Mouse (Mus musculus) frontal cortex, postnatal 14 days (tissue): ENCODE measurements around the gene Kif11.

Experiments
- DNase-seq, 2 experiments: peaks; one replicate each; pipeline ENCODE4 v3.0.0; 2022; ENCODE audit warnings: low spot score in 2 of 2

Kif11 gene

DNA sequence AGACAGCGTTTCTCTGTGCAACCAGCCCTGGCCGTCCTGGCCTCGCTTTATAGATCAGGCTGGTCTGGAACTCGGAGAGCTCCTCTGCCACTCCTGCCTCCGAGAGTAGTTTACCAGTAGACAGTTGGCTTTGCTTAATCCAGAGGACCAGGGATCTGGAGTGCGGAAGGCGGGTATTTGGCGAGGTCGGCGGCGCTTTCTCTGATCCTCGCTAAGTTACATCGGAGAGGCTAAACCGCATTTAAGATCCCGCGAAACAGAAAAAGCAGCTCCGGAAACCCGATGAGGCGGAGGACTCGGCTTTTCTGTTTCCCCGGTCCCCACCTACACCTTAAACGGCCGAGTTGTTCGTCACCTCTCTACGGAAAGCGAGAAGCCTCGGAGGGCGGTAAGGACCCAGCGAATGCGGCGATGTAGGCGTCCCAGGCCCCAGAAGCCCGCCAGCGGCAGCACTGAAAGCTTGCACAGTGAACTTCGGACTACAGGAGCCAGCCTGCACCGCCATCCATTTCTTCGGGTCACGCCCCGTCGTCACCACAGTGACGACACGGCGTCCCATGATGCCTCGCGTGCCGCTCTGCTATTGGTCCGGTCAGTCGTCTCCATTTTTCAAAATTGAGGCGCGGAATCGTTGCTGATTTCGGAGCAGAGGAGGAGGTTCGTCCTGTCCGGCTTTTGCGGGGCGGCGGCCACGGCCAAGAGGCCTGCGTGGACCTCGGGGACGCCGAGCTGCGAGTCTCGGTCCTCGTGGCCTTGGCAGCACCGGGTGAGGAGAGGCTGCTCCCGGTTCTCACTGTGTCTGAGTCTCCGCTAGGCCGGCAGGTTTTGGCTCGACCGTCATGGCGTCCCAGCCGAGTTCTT, at the start of gene Kif11:
Gene Kif11 (plus strand): TSS at position 649 of the 861 bp plus-strand sequence.
- DNase-seq, result peak; percentile 93 to 97

GRCm38 (mm10) chr19:37327216-37327615, 49.0 kb upstream of the Kif11 start:
- no peak for DNase-seq

- DNase-seq, result no peak
Observed at GRCm38 (mm10) chr19:37332726-37333125, 43.5 kb upstream of the Kif11 start.

DNA sequence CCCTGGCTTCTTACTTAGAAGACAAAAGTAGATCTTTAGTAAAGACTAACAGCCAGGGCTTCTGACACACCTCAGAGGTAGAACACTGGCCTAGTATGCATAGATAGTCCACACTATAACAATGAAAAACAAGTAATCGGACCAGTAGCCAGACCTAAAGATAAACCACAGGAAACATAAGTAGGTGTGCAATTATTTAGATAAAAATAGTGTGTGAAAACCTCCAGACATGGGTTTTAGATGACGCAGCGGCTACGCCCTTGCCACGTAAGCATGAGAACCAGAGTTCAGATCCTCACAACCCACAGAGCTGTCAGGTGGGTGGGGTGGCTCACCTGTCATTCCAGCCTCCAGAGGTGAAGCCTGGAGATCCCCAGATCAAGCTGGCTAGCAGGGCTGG, 42.8 kb upstream of the Kif11 start:
- DNase-seq, result no peak

- DNase-seq, result no peak
Observed at GRCm38 (mm10) chr19:37335392-37335791, 40.8 kb upstream of the Kif11 start.

DNA sequence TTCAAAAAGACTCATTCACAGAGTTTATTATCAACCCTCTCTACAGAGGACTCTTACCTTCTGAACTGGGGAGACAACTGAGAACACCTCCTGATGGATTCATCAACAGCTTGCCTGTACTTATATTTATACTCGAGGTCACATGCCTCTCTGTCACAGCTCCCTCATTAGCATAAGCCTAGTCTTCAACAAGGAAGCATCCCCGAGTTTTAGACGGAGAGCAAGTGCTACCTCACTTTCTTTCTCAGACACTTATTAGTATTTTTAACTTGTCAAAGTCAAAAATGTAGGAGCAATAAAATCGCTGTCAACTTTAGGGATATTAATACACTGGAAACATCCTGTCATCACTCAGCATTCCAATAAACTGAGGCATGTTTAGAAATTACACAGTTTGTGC, 38.5 kb upstream of the Kif11 start, which contains the start of gene Ide:
Gene Ide (minus strand): TSS at position 101 of the 400 bp plus-strand sequence.
- DNase-seq, result no peak

GRCm38 (mm10) chr19:37340495-37340894, 35.7 kb upstream of the Kif11 start:
- no peak for DNase-seq

- DNase-seq, result no peak
Observed at GRCm38 (mm10) chr19:37340931-37341330, 35.3 kb upstream of the Kif11 start.

GRCm38 (mm10) chr19:37343899-37344298, 32.3 kb upstream of the Kif11 start:
- no peak for DNase-seq

GRCm38 (mm10) chr19:37346258-37346657, 29.9 kb upstream of the Kif11 start:
- DNase-seq, result no peak

- no peak for DNase-seq
Observed at GRCm38 (mm10) chr19:37348331-37348730, 27.9 kb upstream of the Kif11 start.

DNA sequence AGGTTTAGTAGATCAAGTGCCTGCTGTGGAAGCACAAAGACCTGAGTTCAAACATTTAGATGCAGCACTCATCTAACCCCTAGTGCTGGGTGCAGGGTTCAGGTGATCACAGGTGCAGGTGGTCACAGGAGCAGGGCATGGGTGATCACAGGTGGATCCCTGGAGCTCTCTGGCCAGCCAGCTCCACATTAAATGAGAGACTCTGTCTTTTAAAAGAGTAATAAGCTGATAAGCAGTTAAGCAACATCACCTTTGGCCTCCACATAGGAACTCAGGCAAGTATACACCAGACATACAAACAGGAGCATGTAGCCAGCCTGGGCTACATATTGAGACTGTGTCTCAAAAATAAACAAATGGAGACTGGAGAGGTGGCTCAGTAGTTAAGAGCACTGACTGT, 27.3 kb upstream of the Kif11 start:
- DNase-seq, result no peak

- DNase-seq, result no peak
Observed at GRCm38 (mm10) chr19:37352756-37353155, 23.4 kb upstream of the Kif11 start.

DNA sequence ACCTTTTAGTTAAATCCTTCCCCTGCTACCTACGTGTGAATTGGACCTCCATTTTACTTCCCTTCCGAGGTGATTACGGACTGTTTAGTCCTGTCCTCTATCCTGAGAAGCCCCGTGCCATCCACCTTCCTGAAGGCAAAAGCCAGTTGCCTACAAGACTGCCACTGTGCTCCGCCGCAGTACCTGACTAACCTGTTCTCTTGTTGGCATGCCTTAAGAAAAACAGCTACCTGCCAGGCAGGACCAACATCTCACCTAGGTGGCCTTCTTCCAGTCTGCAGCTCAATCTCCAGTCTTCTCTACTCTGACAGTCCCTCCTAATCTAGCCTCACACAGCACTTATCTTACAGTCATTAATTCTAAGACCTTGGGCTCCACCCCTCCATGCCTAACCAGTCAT, 22.9 kb upstream of the Kif11 start:
- DNase-seq, result no peak

- no peak for DNase-seq
Observed at GRCm38 (mm10) chr19:37360044-37360443, 16.2 kb upstream of the Kif11 start.

GRCm38 (mm10) chr19:37362545-37362944, 13.7 kb upstream of the Kif11 start:
- DNase-seq, result no peak

DNA sequence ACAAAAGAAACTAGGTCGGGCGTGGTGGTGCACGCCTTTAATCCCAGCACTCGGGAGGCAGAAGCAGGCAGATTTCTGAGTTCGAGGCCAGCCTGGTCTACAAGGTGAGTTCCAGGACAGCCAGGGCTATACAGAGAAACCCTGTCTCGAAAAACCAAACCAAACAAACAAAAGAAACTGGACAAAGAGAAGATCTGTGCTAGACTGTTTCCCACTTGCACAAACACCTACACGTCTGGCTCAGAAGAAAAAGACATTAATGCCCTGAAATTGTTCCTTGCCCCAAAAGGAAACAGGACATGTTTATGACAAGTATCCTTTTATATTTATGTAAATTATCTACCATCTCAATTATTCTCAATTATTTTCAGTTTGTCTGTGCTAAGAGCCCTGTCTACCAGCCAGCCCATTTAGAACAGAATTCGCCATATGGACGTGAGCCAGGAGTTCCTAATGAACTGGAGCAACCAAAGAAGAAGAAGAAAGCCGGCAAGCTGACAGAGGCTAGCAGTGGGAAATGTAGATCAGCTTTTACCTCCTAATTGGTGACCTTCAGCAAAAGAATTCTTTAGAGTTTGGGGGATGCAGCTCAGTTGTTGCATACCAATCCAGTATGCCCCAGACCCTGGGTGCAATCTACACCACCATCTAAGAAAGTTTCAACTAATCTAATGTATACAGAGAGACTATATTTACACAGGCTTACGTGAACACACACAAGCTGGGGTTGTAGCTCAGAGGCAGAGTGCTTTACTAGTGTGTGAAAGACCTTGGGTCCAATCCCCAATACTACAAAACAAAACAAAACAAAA, 12.9 kb upstream of the Kif11 start:
- no peak for DNase-seq

- no peak for DNase-seq
Observed at GRCm38 (mm10) chr19:37368990-37369389, 7.2 kb upstream of the Kif11 start.

DNA sequence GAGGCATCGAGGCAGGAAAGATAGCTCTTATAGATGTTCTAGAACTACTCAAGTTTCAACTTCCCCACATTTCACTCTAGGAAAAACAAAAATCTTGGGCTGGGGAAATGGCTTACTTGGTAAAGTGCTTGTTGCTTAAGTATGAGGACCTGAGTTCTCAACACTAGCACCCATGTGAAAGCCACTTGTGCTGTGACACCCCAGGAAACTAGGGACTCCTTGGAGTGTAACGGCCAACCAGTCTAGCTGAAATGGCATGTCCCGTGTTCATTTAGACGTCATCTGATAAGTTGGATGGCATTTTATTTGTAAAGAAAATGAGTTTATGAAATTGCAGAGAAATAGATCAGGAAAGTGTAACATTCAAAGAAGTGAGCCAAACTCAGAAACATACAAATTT, 6.3 kb upstream of the Kif11 start:
- no peak for DNase-seq

- no peak for DNase-seq
Observed at GRCm38 (mm10) chr19:37370356-37370755, 5.8 kb upstream of the Kif11 start.

DNA sequence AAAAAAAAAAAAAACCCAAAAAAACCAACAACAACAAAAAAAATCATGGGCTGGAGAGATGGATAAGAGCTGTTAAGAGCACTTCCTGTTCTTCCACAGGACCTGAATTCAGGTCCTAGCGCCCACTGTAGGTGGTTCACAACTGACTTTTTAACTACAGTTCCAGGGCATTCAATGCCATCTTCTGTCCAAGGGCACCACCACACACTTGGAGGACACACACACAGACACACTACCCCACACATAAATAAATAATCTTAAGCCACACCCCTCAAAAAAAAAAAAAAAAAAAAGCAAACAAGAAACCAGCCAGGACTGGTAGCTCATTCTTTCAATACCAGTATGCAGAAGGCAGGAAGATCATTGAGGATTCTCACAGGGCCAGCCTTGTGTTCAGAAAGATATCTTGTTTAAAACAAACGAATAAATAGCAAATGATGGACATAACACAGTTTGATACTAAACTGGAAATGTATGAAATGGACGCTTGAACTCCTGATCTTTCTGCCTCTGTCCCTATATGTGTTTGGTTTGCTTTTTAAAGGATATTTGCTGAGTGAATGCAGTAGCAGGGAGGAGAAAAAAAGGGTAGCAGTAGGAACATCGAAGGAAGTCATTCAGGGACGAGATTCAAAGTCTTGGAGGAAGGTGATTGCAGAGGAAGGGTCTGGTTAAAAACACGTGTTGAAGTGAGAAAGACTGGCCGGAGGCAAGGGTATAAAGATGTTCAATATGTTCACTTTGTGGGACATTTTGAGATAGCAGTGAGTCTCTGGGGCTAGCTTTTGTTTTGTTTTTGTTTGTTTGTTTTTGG, 1.1 kb upstream of the Kif11 start:
- no peak for DNase-seq

GRCm38 (mm10) chr19:37376841-37377240, 638 bp downstream of the Kif11 start:
- no peak for DNase-seq
